Mouse (Mus musculus) lung, postnatal 0 days (tissue): ENCODE measurements around the gene Rpl3l.
A peak's percentile ranks its signal among the peaks of the same experiment; 100 is the strongest.

Experiments used
- CTCF ChIP-seq: IDR thresholded peaks from 2 replicates; pipeline ENCODE4 v1.5.1; 2016; ENCODE audit warnings: antibody characterized with exemption, mild to moderate bottlenecking
- EP300 ChIP-seq: IDR thresholded peaks from 2 replicates; pipeline ENCODE4 v1.6.1; 2016; ENCODE audit warnings: antibody characterized with exemption, mild to moderate bottlenecking, control low read depth

GRCm38 (mm10) chr17:24736330-24737051 lies 8.9 kb downstream of the Rpl3l start, which contains the start of gene Msrb1:
- TF ChIP-seq CTCF (no peak), EP300 (peak; percentile 20; the same call in 1 of the 2 replicates)
